Comparison of ENCODE assay signal across 12 mouse cellular contexts in the genomic region with DNA sequence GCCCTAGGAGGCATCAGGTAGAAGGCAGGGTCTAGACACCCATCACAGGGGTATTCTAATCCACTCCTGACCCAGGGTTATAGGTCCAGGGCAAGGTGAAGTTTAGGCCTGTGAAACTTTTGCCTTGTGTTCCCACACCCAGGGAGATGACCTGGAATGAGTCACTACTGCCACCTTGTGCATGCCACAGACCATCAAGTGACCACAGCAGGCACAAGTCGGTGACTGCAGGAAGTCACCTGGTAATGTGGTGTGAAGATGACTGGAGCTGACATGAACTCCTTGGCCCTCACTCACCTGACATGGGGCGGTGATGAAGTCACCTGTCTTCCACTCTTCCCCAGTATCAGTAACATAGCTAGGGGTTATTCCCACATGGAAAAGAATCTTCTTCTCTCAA. TPM values are rescaled to one million over a fixed set of nuclear protein-coding genes. Genes with fewer than 3 reads are reported as not detected.
DNase-seq lines count a peak whose midpoint lies in the region; ATAC-seq and TF ChIP-seq lines count a peak whose summit lies in the region.
"Had no signal": no experiment of that assay in that cellular context is flagged by ENCODE, and none has a peak within 500 bp of the region (broad histone marks: within the 10 kb centered on the region; RNA-seq: fewer than 3 reads in every experiment).

No protein-coding gene starts in this region.

- H3K9ac ChIP-seq in forebrain, embryonic 11.5 days (ENCODE audit: low read length): no peak overlapping the region
- H3K9ac ChIP-seq in forebrain, embryonic 14.5 days (ENCODE audit: low read length): no peak overlapping the region
- no peak overlapping the region for H3K9ac ChIP-seq in liver, embryonic 14.5 days (replicated peaks)
- H3K9ac ChIP-seq in liver, embryonic 11.5 days (ENCODE audit: low read depth, low read length): no peak overlapping the region
- H3K9ac ChIP-seq: forebrain, embryonic 13.5 days; liver, embryonic 15.5 days had no signal

- ATAC-seq in forebrain, embryonic 11.5 days (replicated peaks; ENCODE audit: low FRiP score): no peak
- ATAC-seq in forebrain, embryonic 14.5 days: no peak
- no peak for ATAC-seq in liver, embryonic 14.5 days (ENCODE audit: insufficient read depth)
- ATAC-seq in liver, embryonic 11.5 days (replicated peaks; ENCODE audit: low FRiP score): no peak
- no peak for ATAC-seq in monocyte, adult 5-6 weeks (replicated peaks; ENCODE audit: insufficient number of reproducible peaks, low FRiP score, low TSS enrichment, poor library complexity, severe bottlenecking)
- ATAC-seq: forebrain, embryonic 13.5 days had no signal

- WGBS in forebrain, embryonic 11.5 days: 55% methylated on average over 2 of the region's 2 CpGs
- WGBS in forebrain, embryonic 14.5 days: 70% methylated on average over 2 of the region's 2 CpGs
- 42% methylated on average over 2 of the region's 2 CpGs for WGBS in liver, embryonic 14.5 days (ENCODE audit: insufficient replicate concordance)
- whole genome bisulfite sequencing in liver, embryonic 11.5 days: 51% methylated on average over 2 of the region's 2 CpGs
- WGBS in midbrain, embryonic 10.5 days: 70% methylated on average over 2 of the region's 2 CpGs

- no peak for TF ChIP-seq EP300 in liver, embryonic 14.5 days (IDR thresholded peaks at IDR 0.05; ENCODE audit: low read depth)

- no peaks in the 10 kb centered on the region for H3K27me3 ChIP-seq in forebrain, embryonic 11.5 days (ENCODE audit: control insufficient read depth, insufficient read depth, low read length)
- no peaks in the 10 kb centered on the region for H3K27me3 ChIP-seq in forebrain, embryonic 14.5 days (replicated peaks; ENCODE audit: control insufficient read depth, insufficient read depth, low read length)
- H3K27me3 ChIP-seq in liver, embryonic 14.5 days (ENCODE audit: control insufficient read depth, insufficient read depth, low read length): no peaks in the 10 kb centered on the region
- H3K27me3 ChIP-seq in liver, embryonic 11.5 days (replicated peaks; ENCODE audit: control insufficient read depth, insufficient read depth, low read length): 0 out of 2 replicates have a peak, but pooled peaks cover 2% of the 10 kb centered on the region
- H3K27me3 ChIP-seq in midbrain, embryonic 10.5 days (ENCODE audit: low read depth, poor library complexity, severe bottlenecking): no peaks in the 10 kb centered on the region
- H3K27me3 ChIP-seq: forebrain, embryonic 13.5 days had no signal

- H3K27ac ChIP-seq in forebrain, embryonic 11.5 days (ENCODE audit: low read depth, low read length): no peak overlapping the region
- no peak overlapping the region for H3K27ac ChIP-seq in forebrain, embryonic 14.5 days (ENCODE audit: low read depth, low read length)
- no peak overlapping the region for H3K27ac ChIP-seq in liver, embryonic 14.5 days
- H3K27ac ChIP-seq in liver, embryonic 11.5 days (ENCODE audit: low read depth, low read length): no peak overlapping the region
- H3K27ac ChIP-seq in midbrain, embryonic 10.5 days (replicated peaks): no peak overlapping the region
- H3K27ac ChIP-seq: forebrain, embryonic 13.5 days; liver, embryonic 15.5 days had no signal

- H3K36me3 ChIP-seq in forebrain, embryonic 11.5 days (ENCODE audit: control insufficient read depth, insufficient read depth, low read length): no peaks in the 10 kb centered on the region
- H3K36me3 ChIP-seq in forebrain, embryonic 14.5 days (ENCODE audit: control insufficient read depth, insufficient read depth, low read length): no peaks in the 10 kb centered on the region
- no peaks in the 10 kb centered on the region for H3K36me3 ChIP-seq in liver, embryonic 14.5 days (replicated peaks; ENCODE audit: control insufficient read depth, insufficient read depth, low read depth)
- H3K36me3 ChIP-seq in liver, embryonic 11.5 days (ENCODE audit: control insufficient read depth, insufficient read depth, low read length): no peaks in the 10 kb centered on the region
- 0 out of 2 replicates have a peak, but pooled peaks cover 2% of the 10 kb centered on the region for H3K36me3 ChIP-seq in midbrain, embryonic 10.5 days
- H3K36me3 ChIP-seq: liver, embryonic 15.5 days had no signal

- no peaks in the 10 kb centered on the region for H3K9me3 ChIP-seq in forebrain, embryonic 11.5 days (ENCODE audit: control insufficient read depth, low read length)
- no peaks in the 10 kb centered on the region for H3K9me3 ChIP-seq in forebrain, embryonic 14.5 days (replicated peaks; ENCODE audit: control insufficient read depth, low read length)
- no peaks in the 10 kb centered on the region for H3K9me3 ChIP-seq in liver, embryonic 14.5 days (ENCODE audit: control insufficient read depth, low read length)
- H3K9me3 ChIP-seq in liver, embryonic 11.5 days (ENCODE audit: control insufficient read depth, low read length): no peaks in the 10 kb centered on the region
- H3K9me3 ChIP-seq in midbrain, embryonic 10.5 days (replicated peaks): no peaks in the 10 kb centered on the region
- H3K9me3 ChIP-seq: forebrain, embryonic 13.5 days; liver, embryonic 15.5 days had no signal

- H3K4me1 ChIP-seq in forebrain, embryonic 11.5 days (replicated peaks; ENCODE audit: control insufficient read depth, insufficient read depth, low read length): peaks cover 16% of the 10 kb centered on the region; the same call in 1 of the 2 replicates
- H3K4me1 ChIP-seq in forebrain, embryonic 14.5 days (ENCODE audit: control insufficient read depth, insufficient read depth, low read length): peaks cover 20% of the 10 kb centered on the region
- H3K4me1 ChIP-seq in liver, embryonic 14.5 days (replicated peaks; ENCODE audit: control insufficient read depth in 2 of 2, insufficient read depth in 2 of 2, low read length in 1 of 2): no peaks in the 10 kb centered on the region
- peaks cover 26% of the 10 kb centered on the region for H3K4me1 ChIP-seq in liver, embryonic 11.5 days (replicated peaks; ENCODE audit: control insufficient read depth, insufficient read depth, low read length)
- H3K4me1 ChIP-seq in midbrain, embryonic 10.5 days: peaks cover 61% of the 10 kb centered on the region

- H3K4me2 ChIP-seq in forebrain, embryonic 11.5 days (ENCODE audit: low read depth, low read length, severe bottlenecking): no peak overlapping the region
- no peak overlapping the region for H3K4me2 ChIP-seq in forebrain, embryonic 14.5 days (ENCODE audit: low read length)
- H3K4me2 ChIP-seq in liver, embryonic 14.5 days (ENCODE audit: low read depth): no peak overlapping the region
- H3K4me2 ChIP-seq in liver, embryonic 11.5 days: no peak overlapping the region
- H3K4me2 ChIP-seq: forebrain, embryonic 13.5 days; liver, embryonic 15.5 days had no signal

- peak; percentile 42 for DNase-seq in forebrain, embryonic 11.5 days (ENCODE audit: low spot score)
- no peak for DNase-seq in forebrain, embryonic 14.5 days (ENCODE audit: low spot score)
- DNase-seq in liver, embryonic 14.5 days (ENCODE audit: low read depth in 3 of 3, low spot score in 3 of 3): no peak
- no peak for DNase-seq in liver, embryonic 11.5 days (ENCODE audit: low spot score)
- peak; percentile 53 to 68 for DNase-seq in cerebellum, adult 18-20 months
- peak; percentile 44 for DNase-seq in lung, postnatal 10 days
- no peak for DNase-seq in midbrain, embryonic 10.5 days (ENCODE audit: low spot score)
- DNase-seq: kidney, adult 18-20 months; layer of hippocampus, postnatal 36 days had no signal

- no peak overlapping the region for H3K4me3 ChIP-seq in forebrain, embryonic 11.5 days (ENCODE audit: low read depth, low read length)
- no peak overlapping the region for H3K4me3 ChIP-seq in forebrain, embryonic 14.5 days (ENCODE audit: low read depth, low read length)
- no peak overlapping the region for H3K4me3 ChIP-seq in liver, embryonic 14.5 days (ENCODE audit: insufficient read depth in 1 of 2, low read depth in 2 of 2, low read length in 2 of 2)
- H3K4me3 ChIP-seq in liver, embryonic 11.5 days (ENCODE audit: low read depth, low read length): no peak overlapping the region
- no peak overlapping the region for H3K4me3 ChIP-seq in midbrain, embryonic 10.5 days
- H3K4me3 ChIP-seq: forebrain, embryonic 13.5 days; liver, embryonic 15.5 days had no signal

- peak; percentile 43 for TF ChIP-seq CTCF in liver, embryonic 14.5 days (IDR thresholded peaks at IDR 0.05; ENCODE audit: low read depth)

RNA-seq across cellular contexts. Expression of gene Gpsm1, which starts 2.5 kb away (rescaled TPM):
- polyA plus RNA-seq in forebrain, embryonic 11.5 days (2014; fragmentation: Nextera tagmentation; extraction: Ambion mirVana): 61.1 and 63.3 TPM in 2 replicates
- polyA plus RNA-seq in forebrain, embryonic 14.5 days (2014; fragmentation: Nextera tagmentation; extraction: Ambion mirVana): 56.0 and 63.6 TPM in 2 replicates
- 2.3 and 2.4 TPM in 2 replicates for polyA plus RNA-seq in liver, embryonic 14.5 days (2012; rRNA removed)
- polyA plus RNA-seq in liver, embryonic 14.5 days (2014; fragmentation: Nextera tagmentation; extraction: Ambion mirVana): 1.1 and 1.6 TPM in 2 replicates
- polyA plus RNA-seq in liver, embryonic 11.5 days (2014; fragmentation: Nextera tagmentation; extraction: Ambion mirVana): 17.0 and 18.9 TPM in 2 replicates
- 10.2 to 26.9 TPM (median 12.7 TPM) in 3 replicates for total RNA-seq in monocyte, adult 5-6 weeks (2017)
- polyA plus RNA-seq in midbrain, embryonic 10.5 days (2016; fragmentation: Nextera tagmentation; extraction: Ambion mirVana): 87.6 and 103 TPM in 2 replicates

RNA-seq across cellular contexts. Expression of gene Ccdc187, which starts 18.5 kb away (rescaled TPM):
- 0.05 and 0.19 TPM in 2 replicates for polyA plus RNA-seq in forebrain, embryonic 11.5 days (2014; fragmentation: Nextera tagmentation; extraction: Ambion mirVana)
- polyA plus RNA-seq in forebrain, embryonic 14.5 days (2014; fragmentation: Nextera tagmentation; extraction: Ambion mirVana): 0.11 and 0.17 TPM in 2 replicates
- polyA plus RNA-seq in liver, embryonic 14.5 days (2012; rRNA removed): 0.05 and 0.06 TPM in 2 replicates
- 0.06 TPM in 1 of 2 replicates, not detected in the other for polyA plus RNA-seq in liver, embryonic 14.5 days (2014; fragmentation: Nextera tagmentation; extraction: Ambion mirVana)
- polyA plus RNA-seq in liver, embryonic 11.5 days (2014; fragmentation: Nextera tagmentation; extraction: Ambion mirVana): not detected in 2 replicates
- total RNA-seq in monocyte, adult 5-6 weeks (2017): not detected in 3 replicates
- 0.02 and 0.07 TPM in 2 replicates for polyA plus RNA-seq in midbrain, embryonic 10.5 days (2016; fragmentation: Nextera tagmentation; extraction: Ambion mirVana)

RNA-seq across cellular contexts. Expression of gene Dnlz, which starts 39.1 kb away (rescaled TPM):
- 38.2 and 40.2 TPM in 2 replicates for polyA plus RNA-seq in forebrain, embryonic 11.5 days (2014; fragmentation: Nextera tagmentation; extraction: Ambion mirVana)
- 28.8 and 33.1 TPM in 2 replicates for polyA plus RNA-seq in forebrain, embryonic 14.5 days (2014; fragmentation: Nextera tagmentation; extraction: Ambion mirVana)
- polyA plus RNA-seq in liver, embryonic 14.5 days (2012; rRNA removed): 7.6 and 7.8 TPM in 2 replicates
- 7.0 and 8.4 TPM in 2 replicates for polyA plus RNA-seq in liver, embryonic 14.5 days (2014; fragmentation: Nextera tagmentation; extraction: Ambion mirVana)
- 23.0 and 23.8 TPM in 2 replicates for polyA plus RNA-seq in liver, embryonic 11.5 days (2014; fragmentation: Nextera tagmentation; extraction: Ambion mirVana)
- total RNA-seq in monocyte, adult 5-6 weeks (2017): 3.4 to 8.6 TPM (median 3.7 TPM) in 3 replicates
- 35.1 and 39.2 TPM in 2 replicates for polyA plus RNA-seq in midbrain, embryonic 10.5 days (2016; fragmentation: Nextera tagmentation; extraction: Ambion mirVana)

RNA-seq across cellular contexts. Expression of gene Card9, which starts 47.9 kb away (rescaled TPM):
- polyA plus RNA-seq in forebrain, embryonic 11.5 days (2014; fragmentation: Nextera tagmentation; extraction: Ambion mirVana): 0.96 and 1.8 TPM in 2 replicates
- 0.22 and 1.1 TPM in 2 replicates for polyA plus RNA-seq in forebrain, embryonic 14.5 days (2014; fragmentation: Nextera tagmentation; extraction: Ambion mirVana)
- 6.4 and 6.8 TPM in 2 replicates for polyA plus RNA-seq in liver, embryonic 14.5 days (2012; rRNA removed)
- polyA plus RNA-seq in liver, embryonic 14.5 days (2014; fragmentation: Nextera tagmentation; extraction: Ambion mirVana): 1.1 and 2.3 TPM in 2 replicates
- 1.1 and 1.7 TPM in 2 replicates for polyA plus RNA-seq in liver, embryonic 11.5 days (2014; fragmentation: Nextera tagmentation; extraction: Ambion mirVana)
- 82.3 to 116 TPM (median 106 TPM) in 3 replicates for total RNA-seq in monocyte, adult 5-6 weeks (2017)
- polyA plus RNA-seq in midbrain, embryonic 10.5 days (2016; fragmentation: Nextera tagmentation; extraction: Ambion mirVana): 0.77 and 1.9 TPM in 2 replicates

Comparison
In these comparisons a context has a peak if more than half of its experiments do, and no peak if none do; other contexts are left out.
1. DNase-seq: peak in forebrain, embryonic 11.5 days (single experiment), cerebellum, adult 18-20 months (2 of 2) and lung, postnatal 10 days (single experiment); none in forebrain, embryonic 14.5 days (single experiment), liver, embryonic 14.5 days (0 of 3), liver, embryonic 11.5 days (single experiment) and midbrain, embryonic 10.5 days (single experiment).